Mouse (Mus musculus) olfactory bulb, adult 2 months (tissue): ENCODE results near the gene Dtd2. TPM values are rescaled to one million over a fixed set of nuclear protein-coding genes. Genes with fewer than 3 reads are reported as not detected.

ENCODE experiments used
- H3K27ac ChIP-seq: fragments of 200-500 bp; 2 replicates; pipeline ENCODE4 v1.5.1; 2012; ENCODE audit warnings: low read depth, low read length; ENCODE audit not compliant: insufficient read depth
- H3K4me1 ChIP-seq: fragments of 200-500 bp; 2 replicates; pipeline ENCODE4 v1.6.1; 2012; ENCODE audit warnings: low read length; ENCODE audit not compliant: control insufficient read depth, insufficient read depth
- H3K4me3 ChIP-seq: fragments of 200-500 bp; 2 replicates; pipeline ENCODE4 v1.5.1; 2012; ENCODE audit warnings: mild to moderate bottlenecking, low read depth, low read length, moderate library complexity; ENCODE audit not compliant: insufficient read depth
- CTCF ChIP-seq: fragments of 200-500 bp; IDR thresholded peaks from 2 replicates; pipeline ENCODE4 v1.5.1; 2012; ENCODE audit warnings: low read depth, mild to moderate bottlenecking, low read length, moderate library complexity; ENCODE audit not compliant: insufficient read depth
- POLR2A ChIP-seq: fragments of 200-500 bp; IDR thresholded peaks from 2 replicates; pipeline ENCODE4 v1.6.1; 2012; ENCODE audit warnings: mild to moderate bottlenecking, low read depth, low read length, moderate library complexity; ENCODE audit not compliant: insufficient read depth
- WGBS: fragments of 180-500 bp; shearing (Covaris S2); methylation state at CpG from one replicate; pipeline ENCODE4 v1.1.7; 2018; 5-methylcytosine and 5-hydroxymethylcytosine counted together
- polyA plus RNA-seq: library from polyadenylated mRNA; stranded (reverse); fragments of >200 nt; gene quantifications from 2 replicates; pipeline ENCODE4 v1.2.4, GENCODE M21; 2012; ENCODE audit warnings: low replicate concordance; ENCODE audit not compliant: missing spikeins, insufficient read depth, insufficient read length

The Dtd2 gene
- polyA plus RNA-seq = not detected in 2 replicates

DNA sequence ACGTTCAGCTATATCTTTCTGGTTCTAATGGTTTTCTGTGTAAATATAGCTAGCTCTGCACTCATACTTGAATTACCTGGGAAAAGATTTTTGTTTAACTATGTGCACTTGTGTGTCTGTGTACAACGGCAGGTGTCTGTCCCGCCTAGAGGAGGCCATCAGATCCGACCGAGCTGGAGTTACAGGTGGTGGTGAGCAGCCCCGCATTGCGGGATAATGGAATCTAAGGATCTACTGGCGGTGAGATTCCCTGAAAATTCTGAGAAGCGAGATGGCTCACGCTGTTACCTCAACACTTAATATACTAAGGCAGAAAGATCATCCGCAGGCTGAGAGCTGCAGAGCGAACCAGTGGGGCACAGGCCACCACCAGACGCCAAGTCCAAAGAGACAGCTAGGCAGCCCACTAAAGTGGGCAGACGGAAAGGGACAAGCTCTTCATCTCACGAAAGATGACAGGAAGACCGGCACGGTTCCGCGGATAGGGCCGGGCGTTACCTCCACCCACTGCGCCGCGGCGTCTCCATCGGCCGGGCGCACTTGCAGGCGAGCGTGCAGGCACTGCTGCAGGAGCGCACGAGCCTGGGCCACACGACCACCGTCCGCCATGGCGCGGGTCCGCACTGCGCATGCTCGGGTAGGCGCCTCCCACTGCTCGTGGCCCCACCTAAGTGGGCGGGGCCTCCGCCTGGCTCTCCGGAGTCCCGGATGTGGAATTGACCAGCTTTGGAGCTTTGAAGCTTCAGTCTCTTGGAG lies at the start of gene Dtd2:
TSS of gene Dtd2 (minus strand) at position 625 of the 756 bp plus-strand sequence.
- TF ChIP-seq POLR2A = peak; percentile 98
- TF ChIP-seq CTCF = 0 out of 2 replicates have a peak, but pooled peaks have one; percentile 14
- Histone ChIP-seq H3K4me3 (peak within 1 kb of the TSS; percentile 92), H3K27ac (no peak within 1 kb of the TSS), H3K4me1 (no peaks in the 10 kb centered on the region)
- 1% methylated on average over 46 of the region's 46 CpGs for WGBS

- no peak overlapping the region for H3K4me3 ChIP-seq
- TF ChIP-seq POLR2A (no peak), CTCF (no peak)
- 69% methylated on average over 2 of the region's 2 CpGs for WGBS
- H3K27ac ChIP-seq = no peak overlapping the region
- peaks cover 2% of the 10 kb centered on the region; the same call in 1 of the 2 replicates for H3K4me1 ChIP-seq
These were observed 43.0 kb upstream of the Dtd2 start for GRCm38 (mm10) chr12:52049324-52049723.

- H3K4me1 ChIP-seq = peaks cover 5% of the 10 kb centered on the region; the same call in 1 of the 2 replicates
- no peak overlapping the region for H3K4me3 ChIP-seq
- WGBS = 83% methylated on average over 4 of the region's 4 CpGs
- TF ChIP-seq POLR2A = no peak
- TF ChIP-seq CTCF = no peak
- 0 out of 2 replicates have a peak overlapping the region, but pooled peaks have one; percentile 37 for H3K27ac ChIP-seq
These were observed 40.1 kb upstream of the Dtd2 start for GRCm38 (mm10) chr12:52046371-52046770.

DNA sequence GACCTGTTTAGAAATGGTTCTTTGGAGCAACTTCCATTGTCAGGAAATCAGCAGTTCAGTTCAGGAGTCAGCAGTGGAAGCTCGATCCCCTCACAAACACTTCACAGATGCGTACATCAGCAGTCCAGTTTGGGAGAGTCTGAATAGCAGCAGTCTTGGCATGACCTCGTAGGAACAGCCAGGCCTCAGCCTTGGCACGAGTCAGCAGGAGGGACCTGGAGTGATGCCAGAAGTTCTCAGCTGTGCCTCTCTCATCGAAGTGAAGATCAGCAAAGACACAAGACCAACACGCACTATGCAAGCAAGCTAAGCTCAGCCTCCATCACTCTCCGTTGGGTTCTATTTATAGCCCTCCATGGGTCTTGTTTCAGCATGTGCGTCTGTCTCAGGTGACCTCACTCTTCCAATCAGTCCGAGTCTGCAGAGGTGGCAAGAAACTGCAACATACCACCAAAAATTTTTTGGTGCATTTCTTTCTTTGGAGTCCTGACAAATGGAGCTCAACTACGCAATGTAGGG lies 36.6 kb upstream of the Dtd2 start:
- Histone ChIP-seq H3K4me1 (peaks cover 5% of the 10 kb centered on the region; the same call in 1 of the 2 replicates), H3K27ac (no peak overlapping the region), H3K4me3 (no peak overlapping the region)
- no peak for TF ChIP-seq CTCF
- no peak for TF ChIP-seq POLR2A
- 58% methylated on average over 10 of the region's 10 CpGs for WGBS

GRCm38 (mm10) chr12:52038352-52038751 lies 32.1 kb upstream of the Dtd2 start:
- H3K4me3 ChIP-seq = no peak overlapping the region
- WGBS = 41% methylated on average over 3 of the region's 3 CpGs
- TF ChIP-seq POLR2A = no peak
- no peak for TF ChIP-seq CTCF
- 0 out of 2 replicates have a peak, but pooled peaks cover 3% of the 10 kb centered on the region for H3K4me1 ChIP-seq
- no peak overlapping the region for H3K27ac ChIP-seq

GRCm38 (mm10) chr12:52034956-52035355 lies 28.7 kb upstream of the Dtd2 start:
- TF ChIP-seq CTCF (no peak), POLR2A (no peak)
- H3K27ac ChIP-seq = no peak overlapping the region
- H3K4me3 ChIP-seq = no peak overlapping the region
- WGBS = 91% methylated on average over 3 of the region's 3 CpGs
- peaks cover 2% of the 10 kb centered on the region; the same call in 1 of the 2 replicates for H3K4me1 ChIP-seq

- WGBS = 38% methylated on average over 6 of the region's 6 CpGs
- TF ChIP-seq CTCF (no peak), POLR2A (no peak)
These were observed 26.0 kb upstream of the Dtd2 start for GRCm38 (mm10) chr12:52032276-52032675.

DNA sequence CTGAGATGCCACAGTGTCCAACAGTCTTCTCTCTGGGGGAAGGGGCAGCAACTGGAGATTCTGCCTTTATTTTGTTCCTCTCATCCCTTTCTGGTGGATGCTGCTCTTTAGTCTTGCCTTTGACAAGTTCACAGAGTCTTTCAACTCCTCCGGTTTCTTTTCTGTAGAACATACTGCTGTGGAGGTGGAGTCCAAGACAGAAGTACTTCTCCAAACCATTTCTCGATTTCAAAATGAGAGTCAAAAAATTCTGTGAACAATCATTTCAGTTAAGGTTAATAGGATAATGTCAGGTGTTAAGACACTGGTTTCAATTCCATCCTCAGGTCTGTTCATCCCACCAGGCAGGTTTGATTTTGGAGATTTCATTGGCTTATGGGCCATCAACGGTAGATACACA lies 21.7 kb upstream of the Dtd2 start, which contains the start of gene Gpr33:
TSS of gene Gpr33 (minus strand) at position 101 of the 400 bp plus-strand sequence.
- 99% methylated on average over 3 of the region's 3 CpGs for WGBS
- no peak within 1 kb of the TSS for H3K4me3 ChIP-seq
- TF ChIP-seq POLR2A = no peak

More at GRCm38 (mm10) chr12:52032276-52032675, 26.0 kb upstream of the Dtd2 start:
- no peak overlapping the region for H3K4me3 ChIP-seq
- peaks cover 2% of the 10 kb centered on the region; the same call in 1 of the 2 replicates for H3K4me1 ChIP-seq
- H3K27ac ChIP-seq = no peak overlapping the region

DNA sequence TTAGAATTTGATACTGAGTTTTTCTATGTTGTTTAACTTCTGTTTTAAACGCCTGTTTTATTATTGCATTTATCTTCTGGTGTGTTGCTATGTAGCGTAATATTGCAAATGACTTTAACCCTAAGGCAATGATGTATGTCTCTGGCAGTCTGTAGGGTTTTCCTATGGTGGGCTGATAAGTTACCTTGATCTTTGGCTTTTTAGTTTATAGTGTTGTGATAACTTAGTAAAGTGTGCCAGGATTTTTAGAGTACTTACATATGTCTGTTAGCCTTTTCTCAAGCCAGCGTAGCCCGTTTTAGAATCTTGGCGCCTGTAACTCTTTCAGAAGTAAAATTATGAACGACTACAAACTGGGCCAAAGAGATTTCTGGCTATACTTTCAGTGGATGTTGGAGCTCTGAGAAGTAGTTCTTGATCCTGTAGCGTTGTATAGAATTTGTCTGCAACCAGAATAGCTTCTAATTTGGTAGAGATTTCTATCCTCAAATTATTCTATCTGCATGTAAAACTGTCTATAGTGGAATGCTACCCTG lies 8.3 kb upstream of the Dtd2 start:
- 92% methylated on average over 7 of the region's 7 CpGs for WGBS
- H3K4me1 ChIP-seq = no peaks in the 10 kb centered on the region

More for the DNA sequence above, 21.7 kb upstream of the Dtd2 start, which contains the start of gene Gpr33:
- Histone ChIP-seq H3K4me1 (peaks cover 2% of the 10 kb centered on the region; the same call in 1 of the 2 replicates), H3K27ac (no peak within 1 kb of the TSS)

More for the DNA sequence above, 8.3 kb upstream of the Dtd2 start:
- no peak overlapping the region for H3K4me3 ChIP-seq
- TF ChIP-seq CTCF = no peak
- no peak for TF ChIP-seq POLR2A
- H3K27ac ChIP-seq = no peak overlapping the region
